Comparison of ENCODE assay signal across 8 mouse cellular contexts in the genomic region with DNA sequence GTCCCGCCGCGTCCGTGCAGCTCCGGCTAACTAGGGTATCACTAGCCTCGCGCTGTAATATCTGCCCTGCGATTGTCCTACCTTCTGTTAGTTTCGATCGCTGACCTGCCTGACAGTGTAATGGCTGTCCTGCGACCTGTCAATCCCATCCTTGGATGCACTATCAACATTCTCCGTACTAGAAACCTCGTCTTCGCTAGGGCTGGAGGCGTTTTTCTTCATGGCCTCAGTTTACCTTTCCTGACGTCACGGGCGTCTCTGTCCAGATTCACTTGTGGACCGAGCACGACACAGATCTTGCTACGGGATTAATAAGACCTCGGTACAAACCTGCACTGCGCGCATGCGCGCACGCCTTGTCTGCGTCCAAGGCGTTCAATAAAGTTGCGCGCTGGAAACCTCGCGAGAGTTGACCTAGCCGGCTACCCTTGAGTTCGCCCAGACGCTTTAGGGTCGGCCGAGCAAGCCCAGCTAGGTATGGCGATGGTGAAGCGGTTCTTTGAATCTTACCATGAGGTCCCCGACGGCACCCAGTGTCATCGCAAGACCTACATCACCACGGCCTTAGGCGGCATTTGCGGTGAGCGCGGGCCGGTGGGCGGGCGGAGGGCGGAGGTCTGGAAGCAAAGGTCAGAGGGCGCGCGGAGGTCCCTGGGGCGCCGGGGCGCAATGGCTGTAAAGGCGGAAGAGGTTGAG. TPM values are rescaled to one million over a fixed set of nuclear protein-coding genes. Genes with fewer than 3 reads are reported as not detected.
DNase-seq lines count a peak whose midpoint lies in the region; ATAC-seq lines count a peak whose summit lies in the region.

Gene Ndufa11 (plus strand): TSS at position 405 of the 696 bp plus-strand sequence.
Gene Vmac (minus strand): TSS at position 660 of the 696 bp plus-strand sequence.

- DNase-seq in MEL-GATA-1-ER (ENCODE audit: extremely low read depth, low read depth), result peak; percentile 92
- peak; percentile 91 for DNase-seq in cerebellum, adult 8-10 months
- DNase-seq in forelimb bud, embryonic 11.5 days (ENCODE audit: low read depth, low spot score), result peak; percentile 100
- DNase-seq in layer of hippocampus, adult 9-10 months (ENCODE audit: low spot score), result peak; percentile 89
- DNase-seq in ovary, postnatal 10 days (ENCODE audit: low spot score), result peak; percentile 90
- DNase-seq in thymus, postnatal 10 days (ENCODE audit: low spot score in 2 of 2), result peak; percentile 88 to 94

- peak within 1 kb of the TSS; percentile 77 for H3K4me2 ChIP-seq in lung, embryonic 16.5 days (ENCODE audit: low read depth, low read length)

- peak; percentile 63 to 70 for ATAC-seq in hematopoietic stem cell, adult 5-6 weeks (replicated peaks in 1 of 2; ENCODE audit: insufficient read depth in 1 of 2, low FRiP score in 2 of 2, low TSS enrichment in 1 of 2, low read depth in 1 of 2, poor library complexity in 2 of 2, severe bottlenecking in 2 of 2)
- peak; percentile 79 for ATAC-seq in lung, embryonic 16.5 days (ENCODE audit: low read depth)

- H3K27me3 ChIP-seq in lung, embryonic 16.5 days (ENCODE audit: control insufficient read depth, insufficient read depth, low read depth, low read length), result no peaks in the 10 kb centered on the region

- no peaks in the 10 kb centered on the region for H3K9me3 ChIP-seq in lung, embryonic 16.5 days (ENCODE audit: control insufficient read depth, low read length)

- H3K27ac ChIP-seq in lung, embryonic 16.5 days (ENCODE audit: low read length), result peak within 1 kb of the TSS; percentile 79

- H3K4me3 ChIP-seq in lung, embryonic 16.5 days (ENCODE audit: low read length), result peak within 1 kb of the TSS; percentile 89

- peaks cover 9% of the 10 kb centered on the region for H3K36me3 ChIP-seq in lung, embryonic 16.5 days (ENCODE audit: control insufficient read depth, insufficient read depth, low read length)

- peaks cover 15% of the 10 kb centered on the region for H3K4me1 ChIP-seq in lung, embryonic 16.5 days (replicated peaks; ENCODE audit: control insufficient read depth, insufficient read depth, low read length)

- peak within 1 kb of the TSS; percentile 95 for H3K9ac ChIP-seq in lung, embryonic 16.5 days (ENCODE audit: low read length)

- WGBS in lung, embryonic 16.5 days, result under 1% methylated on average over 59 of the region's 59 CpGs

RNA-seq across cellular contexts. Expression of gene Ndufa11, which starts in this region (rescaled TPM):
- 42.8 and 67.8 TPM in 2 replicates for total RNA-seq in hematopoietic stem cell, adult 5-6 weeks (2017)
- 424 and 435 TPM in 2 replicates for polyA plus RNA-seq in lung, embryonic 16.5 days (2015; fragmentation: Nextera tagmentation; extraction: Ambion mirVana)

RNA-seq across cellular contexts. Expression of gene Vmac, which starts in this region (rescaled TPM):
- total RNA-seq in hematopoietic stem cell, adult 5-6 weeks (2017), result 12.5 and 12.9 TPM in 2 replicates
- 15.4 and 18.2 TPM in 2 replicates for polyA plus RNA-seq in lung, embryonic 16.5 days (2015; fragmentation: Nextera tagmentation; extraction: Ambion mirVana)

Comparison
In these comparisons a context has a peak if more than half of its experiments do, and no peak if none do; other contexts are left out.
1. Peak in every context shown above with its lines: DNase-seq, ATAC-seq, H3K4me3 ChIP-seq and H3K27ac ChIP-seq.